Mouse (Mus musculus) adrenal gland, postnatal 4 days (tissue): Measurements from ENCODE around the gene Ncf1. TPM values are rescaled to one million over a fixed set of nuclear protein-coding genes. Genes with fewer than 3 reads are reported as not detected.

ENCODE experiments used
- DNase-seq, 2 experiments: peaks; one replicate each; pipeline ENCODE4 v3.0.0; 2021 to 2022; ENCODE audit warnings: low spot score in 2 of 2, mixed read lengths in 2 of 2
- long read RNA-seq, 2 experiments: library from polyadenylated mRNA; stranded (forward); transcript quantifications; one replicate each; pipeline ENCODE4 v2.0.0; 2021
- total RNA-seq, 2 experiments: library from RNA; stranded (reverse); gene quantifications; 2 replicates each; pipeline ENCODE4 v1.2.3; 2021

Gene Ncf1
- 10 to 100 TPM in 1 of 2 experiments, 1 to 10 TPM in 1; 5.2 to 10.3 TPM for total RNA-seq
- long read RNA-seq, experiment 1, partial matches to known transcripts: 2 of 6 reads
- long read RNA-seq, experiment 1, other reads (novel, unspliced or antisense): 1 of 6 reads
- long read RNA-seq, experiment 2, partial matches to known transcripts: 1 of 8 reads
- long read RNA-seq, experiment 2, other reads (novel, unspliced or antisense): 3 of 8 reads

GRCm38 (mm10) chr5:134229391-134229790 is at the start of gene Ncf1:
Ncf1 (minus strand) TSS chr5:134229625.
- no peak for DNase-seq

DNA sequence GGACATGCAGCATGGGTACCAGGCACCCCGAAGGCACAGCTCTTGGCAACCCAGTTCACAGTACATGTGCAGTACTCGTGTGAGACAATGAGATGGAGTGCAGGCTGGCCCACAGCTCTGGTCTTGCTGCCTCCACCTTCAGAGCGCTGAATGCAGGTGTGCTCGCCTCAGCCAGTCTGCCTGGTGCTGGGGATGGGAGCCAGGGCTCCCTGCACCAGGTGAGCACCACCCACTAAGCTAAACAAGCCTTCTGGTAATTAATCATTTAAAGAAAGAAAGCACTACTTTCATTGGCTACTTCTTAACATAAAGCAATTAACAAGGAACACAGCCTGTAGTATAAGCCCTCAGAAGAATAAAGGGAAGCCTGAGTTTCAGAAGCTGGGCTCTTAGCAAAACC is 47.7 kb upstream of the Ncf1 start:
- no peak for DNase-seq

DNA sequence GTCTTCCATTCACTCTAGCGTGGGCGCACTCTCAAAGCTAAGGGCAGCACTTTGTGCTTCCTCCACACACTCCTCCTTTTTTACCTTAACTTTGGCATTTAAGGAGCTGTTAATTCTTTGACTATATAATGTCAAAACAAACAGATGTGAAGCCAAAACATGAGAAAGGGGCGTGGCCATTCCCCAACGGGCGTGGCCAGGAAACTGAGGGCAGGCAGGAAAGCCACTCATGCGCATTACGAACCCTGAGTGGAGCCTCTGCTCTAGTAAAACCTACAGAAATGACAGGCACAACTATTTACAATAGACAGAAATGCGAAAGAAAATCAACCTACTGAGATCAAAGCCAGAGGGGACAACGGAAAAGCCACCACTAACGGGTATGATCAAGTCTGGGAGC is 46.1 kb upstream of the Ncf1 start:
- DNase-seq: no peak

DNA sequence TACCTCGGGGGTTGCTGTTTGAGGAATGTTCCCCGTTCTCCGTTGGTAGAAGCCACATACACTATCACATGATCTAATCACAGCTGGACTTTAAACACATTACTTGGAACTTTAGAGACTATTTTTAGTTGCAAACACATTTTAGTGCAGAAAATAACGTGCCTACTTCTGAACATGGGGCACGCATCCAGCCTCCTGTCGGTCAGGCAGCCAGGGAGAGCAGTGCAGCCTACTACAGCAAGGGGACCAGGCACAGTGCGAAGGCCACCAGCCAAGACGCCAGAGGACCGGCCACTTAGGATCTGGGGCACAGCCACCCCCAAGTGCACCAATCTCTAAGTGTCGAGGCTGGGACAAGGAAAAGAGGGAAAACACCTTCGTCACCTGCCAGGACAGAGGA is 45.6 kb upstream of the Ncf1 start:
- no peak for DNase-seq

- DNase-seq: no peak
Measured at GRCm38 (mm10) chr5:134273761-134274160, 44.3 kb upstream of the Ncf1 start.

GRCm38 (mm10) chr5:134272761-134273160 is 43.3 kb upstream of the Ncf1 start:
- DNase-seq: no peak

DNA sequence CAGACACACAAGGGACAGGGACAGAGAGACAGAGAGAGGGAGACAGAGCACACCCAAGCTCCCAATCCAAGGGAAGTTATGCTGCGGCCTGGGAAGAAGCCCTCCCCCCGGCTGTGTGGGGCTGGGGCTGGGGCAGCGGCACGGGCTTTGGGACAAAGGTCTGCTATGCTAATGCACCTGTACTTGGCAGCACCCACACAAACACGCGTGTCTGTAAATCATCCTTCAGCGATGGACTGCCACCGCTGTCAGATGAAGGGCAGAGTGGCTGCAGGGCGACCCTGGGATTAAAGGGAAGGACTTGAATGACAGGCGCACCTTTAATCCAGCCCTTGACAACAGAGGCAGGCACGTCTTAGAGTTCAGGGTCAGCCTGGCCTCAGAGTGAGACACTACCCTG is 42.0 kb upstream of the Ncf1 start:
- DNase-seq: no peak

- no peak for DNase-seq
Measured at GRCm38 (mm10) chr5:134270566-134270965, 41.1 kb upstream of the Ncf1 start.

DNA sequence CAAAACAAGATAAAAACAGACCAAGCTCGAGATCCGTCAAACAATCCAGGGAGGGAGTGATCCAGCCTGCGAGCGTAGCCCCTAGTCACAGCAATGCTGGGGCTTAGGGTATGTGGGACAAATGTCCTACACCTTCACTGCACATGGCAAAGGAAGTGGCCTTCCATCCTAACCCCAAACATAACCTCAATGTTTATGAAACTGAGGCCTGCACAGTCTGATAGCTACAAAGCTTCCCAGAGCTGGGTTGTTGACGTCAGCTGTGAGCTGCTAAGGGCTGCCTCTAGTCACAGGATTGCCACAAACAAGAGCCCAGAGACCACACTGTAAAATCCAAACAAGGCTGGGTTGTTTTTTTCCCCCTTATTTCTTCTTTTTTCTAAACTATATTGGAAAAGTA is 40.3 kb upstream of the Ncf1 start:
- DNase-seq: no peak

DNA sequence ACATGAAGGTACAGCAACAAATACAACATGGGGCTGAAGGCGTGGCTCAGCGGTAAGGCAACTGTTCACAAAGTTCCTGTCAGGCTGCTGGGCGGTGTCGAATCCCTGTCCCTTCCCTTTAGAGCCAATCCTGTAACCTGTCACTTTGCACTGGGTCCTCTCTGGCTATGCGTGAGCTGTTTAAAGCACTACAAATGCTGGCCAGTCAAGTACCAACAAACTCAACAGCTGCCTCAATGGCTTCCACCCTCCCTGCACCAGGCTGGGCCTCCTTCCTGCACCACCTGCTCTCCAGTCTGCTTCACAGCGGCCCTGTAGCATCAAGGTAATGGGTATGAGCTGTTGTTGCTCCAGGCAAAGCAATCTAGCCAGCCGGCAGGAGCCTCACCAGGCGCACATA is 39.3 kb upstream of the Ncf1 start:
- no peak for DNase-seq

DNA sequence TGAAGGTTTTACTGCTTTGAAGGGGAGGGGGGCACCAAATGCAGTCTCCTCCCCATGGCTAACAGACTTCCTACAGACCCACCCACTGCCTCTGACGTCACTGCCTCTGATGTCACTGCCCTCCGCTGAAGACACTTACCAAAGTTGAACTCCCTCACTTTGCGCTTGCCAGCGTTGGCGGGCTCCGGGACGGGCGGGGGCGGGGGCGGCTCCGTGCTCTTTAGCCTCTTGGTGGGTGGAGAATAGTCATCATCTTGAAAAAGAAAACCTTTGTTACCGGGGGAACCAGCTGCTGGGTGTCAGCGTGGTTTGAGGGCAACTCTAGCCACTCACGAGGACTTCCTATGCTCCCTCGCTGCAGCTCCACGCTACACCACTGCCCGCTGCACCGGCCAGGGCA is 37.0 kb upstream of the Ncf1 start:
- no peak for DNase-seq

DNA sequence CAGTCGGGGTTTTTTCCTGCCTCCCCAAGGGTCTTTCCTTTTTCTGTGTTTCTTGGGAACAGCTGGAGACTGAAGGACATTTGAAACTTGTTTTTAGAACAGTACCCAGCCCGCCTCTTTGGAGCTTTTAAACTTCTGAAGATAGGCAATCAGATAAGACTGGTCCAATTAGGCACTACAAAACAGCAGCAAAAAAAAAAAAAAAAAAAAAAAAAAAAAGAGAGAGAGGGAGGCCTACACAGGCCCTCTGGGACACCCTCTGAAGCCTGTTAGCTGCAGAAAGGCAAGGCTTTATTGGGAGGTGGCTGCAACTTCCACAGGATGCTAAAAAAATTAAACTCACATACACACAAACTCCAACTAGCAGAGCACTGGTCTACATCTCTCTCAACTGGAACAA is 36.5 kb upstream of the Ncf1 start:
- no peak for DNase-seq

- DNase-seq: no peak
Measured at GRCm38 (mm10) chr5:134260001-134260636, 30.7 kb upstream of the Ncf1 start.

- DNase-seq: no peak
Measured at GRCm38 (mm10) chr5:134258934-134259333, 29.5 kb upstream of the Ncf1 start.

DNA sequence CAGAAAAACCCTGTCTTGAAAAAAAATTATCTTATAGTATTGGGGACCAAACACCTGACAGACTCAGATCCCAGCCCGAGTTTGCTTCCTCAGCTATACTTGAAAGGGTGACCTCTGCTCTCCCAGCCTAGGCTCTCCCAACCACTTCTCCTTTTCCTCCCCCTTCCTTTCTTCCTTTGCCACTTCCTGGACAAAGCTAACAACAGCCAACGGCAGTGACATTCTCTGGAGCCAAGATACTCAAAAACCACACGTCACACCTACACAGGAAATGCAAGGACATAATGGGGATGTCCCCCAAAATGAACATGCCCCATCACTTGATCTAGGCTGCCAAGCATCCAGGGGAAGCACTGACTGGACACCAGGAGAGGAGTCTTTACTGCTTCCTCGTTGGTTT is 29.0 kb upstream of the Ncf1 start:
- DNase-seq: no peak

DNA sequence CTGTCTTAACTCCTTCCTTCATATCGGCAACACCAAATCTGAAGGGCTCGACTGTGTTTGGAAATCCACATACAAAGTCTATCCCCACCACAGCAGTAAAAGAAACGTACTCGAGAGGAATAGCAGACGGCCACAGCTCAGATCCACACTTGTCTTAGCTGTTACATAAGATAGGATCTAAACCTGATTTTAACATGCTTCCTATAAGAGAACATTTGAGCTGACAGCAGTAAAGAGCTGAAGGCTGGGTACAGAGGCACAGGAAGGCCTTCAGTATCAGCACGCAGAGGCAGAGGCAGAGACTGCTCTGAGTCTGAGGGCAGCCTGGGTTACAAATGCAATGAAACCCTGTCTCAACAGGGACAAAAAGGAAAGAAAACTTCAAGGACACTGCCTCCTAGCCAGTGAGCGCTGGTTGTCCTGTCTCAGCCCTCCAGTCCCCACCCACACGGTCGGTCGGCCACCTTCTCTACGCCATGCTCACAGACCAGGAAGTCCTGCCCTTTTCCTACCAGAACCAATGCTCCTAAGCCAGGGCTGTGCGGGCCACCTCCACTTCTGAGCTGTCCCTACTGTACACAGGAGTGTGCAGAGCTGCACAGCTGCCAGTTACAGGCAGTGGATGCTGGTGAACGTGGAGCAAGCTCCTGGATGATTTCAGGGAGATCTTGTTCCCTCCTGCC is 28.1 kb upstream of the Ncf1 start:
- DNase-seq: no peak

DNA sequence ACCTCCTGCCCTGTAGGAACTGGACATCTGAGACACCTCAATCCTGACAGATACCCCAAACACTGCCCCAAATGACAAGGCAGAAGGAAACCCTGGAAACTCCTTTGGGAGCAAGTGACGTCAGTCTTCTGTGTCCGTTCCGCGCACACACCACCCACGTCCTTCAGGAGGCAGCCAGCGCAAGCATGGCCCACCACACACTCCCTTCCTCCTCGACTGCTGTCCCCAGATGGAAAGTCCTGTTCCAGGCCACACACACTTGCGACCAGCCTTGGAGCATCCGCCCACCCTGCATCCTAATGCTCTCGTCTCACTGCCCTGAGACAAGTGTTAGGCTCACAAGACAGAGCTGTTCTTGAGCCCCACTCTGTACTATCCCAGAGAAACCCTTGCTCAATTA is 25.9 kb upstream of the Ncf1 start:
- no peak for DNase-seq

- DNase-seq: no peak
Measured at GRCm38 (mm10) chr5:134253806-134254205, 24.4 kb upstream of the Ncf1 start.

GRCm38 (mm10) chr5:134251083-134251482 is 21.7 kb upstream of the Ncf1 start:
- DNase-seq: no peak

DNA sequence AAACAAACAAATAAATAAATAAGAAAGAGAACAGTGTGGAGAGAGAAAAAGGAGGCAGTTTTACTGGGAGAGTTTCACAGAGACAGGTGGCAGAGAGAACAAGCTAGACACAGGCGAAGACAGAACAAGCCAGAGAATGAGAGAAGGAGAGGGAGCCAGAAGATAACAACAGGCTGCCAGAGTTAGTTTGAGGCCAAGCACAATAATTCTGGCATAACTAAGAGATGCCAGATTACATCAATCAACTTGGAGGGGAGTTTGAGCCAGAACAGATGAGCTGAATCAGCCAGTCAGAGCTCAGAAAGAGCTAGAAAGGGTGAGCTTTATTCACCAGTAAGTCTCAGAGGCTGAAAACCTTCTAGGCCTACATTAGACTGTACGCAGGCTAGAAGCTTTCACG is 21.2 kb upstream of the Ncf1 start:
- no peak for DNase-seq

- no peak for DNase-seq
Measured at GRCm38 (mm10) chr5:134249245-134249649, 19.8 kb upstream of the Ncf1 start.

DNA sequence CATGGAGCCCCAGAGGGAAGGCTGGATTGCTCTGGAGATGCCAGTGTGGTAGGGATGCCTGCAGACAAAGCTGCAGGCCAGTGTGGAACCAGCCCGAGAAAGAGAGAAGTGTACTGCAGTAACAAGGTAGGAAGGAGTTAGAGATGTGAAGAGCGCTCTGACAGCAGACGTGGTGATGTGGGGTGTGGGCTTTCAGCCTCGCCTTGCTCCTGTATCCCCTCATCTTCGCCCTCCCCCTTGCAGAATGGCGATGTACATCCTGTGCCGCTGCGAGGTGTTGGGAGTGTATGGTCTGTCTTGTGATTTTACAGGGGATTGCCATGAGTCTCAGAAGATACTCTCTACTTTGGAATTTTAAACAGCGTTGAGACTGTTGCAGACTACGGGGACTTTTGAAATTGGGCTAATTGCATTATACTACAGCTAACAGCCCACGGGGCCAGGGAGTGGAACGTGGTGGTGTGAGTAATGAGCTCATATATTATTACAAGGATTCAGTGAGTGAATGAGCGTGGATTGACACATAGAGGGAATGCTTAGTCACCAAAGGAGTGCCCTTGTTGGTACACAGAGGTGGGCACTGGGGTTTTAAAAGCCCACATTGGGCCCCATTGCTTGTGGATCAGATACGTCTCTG is 19.3 kb upstream of the Ncf1 start:
- no peak for DNase-seq
